Mouse (Mus musculus) cerebellum, postnatal 25 days (tissue): ENCODE measurements around the gene Adh4.
"Not testable (repeated sequence)": the region's sequence is repeated elsewhere in the genome, so short reads cannot be mapped to it uniquely, and the experiment has no call there.

Source experiments
- DNase-seq, 2 experiments: peaks; one replicate each; pipeline ENCODE4 v3.0.0; 2021; ENCODE audit warnings: mixed read lengths in 2 of 2

The Adh4 gene

DNA sequence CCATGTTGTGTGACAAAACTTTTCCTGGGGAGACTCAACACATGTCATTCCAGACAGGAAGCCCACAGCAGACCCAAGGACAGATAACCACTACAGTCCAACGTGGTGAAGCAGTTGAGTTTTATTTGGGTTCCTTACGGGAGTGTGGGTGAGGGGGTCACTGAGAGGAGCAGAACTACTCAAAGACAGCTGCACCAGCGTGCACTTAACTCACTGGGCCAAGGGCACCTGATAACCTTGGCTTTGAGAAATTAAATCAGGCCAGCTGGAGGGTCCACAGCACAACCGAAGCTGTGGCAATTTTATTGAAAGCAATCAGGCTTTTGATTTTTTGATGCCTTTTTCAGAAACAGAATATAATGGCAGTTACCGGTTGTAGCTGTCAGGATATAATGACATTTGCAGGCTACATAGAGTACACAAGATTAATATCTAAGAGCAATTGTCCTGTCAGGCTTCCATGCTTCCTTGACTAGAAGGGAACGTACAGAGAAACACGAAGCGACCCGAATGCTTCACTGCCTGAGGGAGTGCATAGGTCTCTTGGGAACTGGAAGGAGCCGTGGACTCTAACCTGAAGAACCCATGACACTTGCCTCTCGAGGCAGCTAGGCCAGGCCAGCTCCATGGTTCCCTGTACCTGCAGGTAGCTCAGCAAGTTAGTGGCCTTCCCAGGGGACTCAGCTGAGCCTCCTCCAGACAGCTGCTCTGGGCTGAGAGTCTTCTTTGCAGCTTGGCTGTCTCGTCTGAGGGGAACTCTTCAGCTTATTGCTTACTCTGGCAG lies 33.0 kb downstream of the Adh4 start:
- no peak for DNase-seq

DNA sequence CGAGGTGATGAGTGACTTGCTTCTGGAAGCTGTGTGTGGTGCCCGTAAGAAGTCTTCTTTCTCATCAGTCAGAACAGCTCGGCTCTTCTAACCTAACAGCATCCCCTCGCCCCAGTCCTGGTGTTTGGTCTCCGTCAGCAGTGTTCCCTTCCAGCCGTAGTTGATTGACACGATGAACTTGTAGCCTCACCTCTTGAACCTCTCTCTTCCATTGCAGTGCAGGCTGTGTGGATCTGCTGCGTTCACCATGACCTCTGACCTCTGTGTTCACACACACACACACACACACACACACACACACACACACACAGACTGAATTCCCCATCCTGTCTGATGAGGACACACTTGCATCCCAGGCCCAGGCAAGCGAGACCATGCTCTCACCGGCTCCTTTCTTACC lies 36.9 kb downstream of the Adh4 start:
- no peak for DNase-seq

DNA sequence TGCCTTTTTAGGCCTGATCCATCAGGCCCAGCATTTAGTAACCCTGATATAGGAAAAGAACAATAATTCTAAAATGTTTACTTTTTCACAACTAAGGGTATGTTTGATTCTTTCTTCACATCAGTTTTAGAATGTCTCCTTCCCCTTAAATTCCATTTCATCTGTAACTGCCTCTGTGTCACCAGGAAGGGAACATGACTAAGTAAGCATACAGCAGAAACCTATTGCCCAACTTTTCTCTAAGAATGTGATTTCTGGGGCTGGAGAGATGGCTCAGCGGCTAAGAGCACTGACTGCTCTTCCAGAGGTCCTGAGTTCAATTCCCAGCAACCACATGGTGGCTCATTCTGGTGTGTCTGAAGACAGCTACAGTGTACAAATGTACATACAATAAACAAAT lies 39.0 kb downstream of the Adh4 start:
- no peak for DNase-seq

DNA sequence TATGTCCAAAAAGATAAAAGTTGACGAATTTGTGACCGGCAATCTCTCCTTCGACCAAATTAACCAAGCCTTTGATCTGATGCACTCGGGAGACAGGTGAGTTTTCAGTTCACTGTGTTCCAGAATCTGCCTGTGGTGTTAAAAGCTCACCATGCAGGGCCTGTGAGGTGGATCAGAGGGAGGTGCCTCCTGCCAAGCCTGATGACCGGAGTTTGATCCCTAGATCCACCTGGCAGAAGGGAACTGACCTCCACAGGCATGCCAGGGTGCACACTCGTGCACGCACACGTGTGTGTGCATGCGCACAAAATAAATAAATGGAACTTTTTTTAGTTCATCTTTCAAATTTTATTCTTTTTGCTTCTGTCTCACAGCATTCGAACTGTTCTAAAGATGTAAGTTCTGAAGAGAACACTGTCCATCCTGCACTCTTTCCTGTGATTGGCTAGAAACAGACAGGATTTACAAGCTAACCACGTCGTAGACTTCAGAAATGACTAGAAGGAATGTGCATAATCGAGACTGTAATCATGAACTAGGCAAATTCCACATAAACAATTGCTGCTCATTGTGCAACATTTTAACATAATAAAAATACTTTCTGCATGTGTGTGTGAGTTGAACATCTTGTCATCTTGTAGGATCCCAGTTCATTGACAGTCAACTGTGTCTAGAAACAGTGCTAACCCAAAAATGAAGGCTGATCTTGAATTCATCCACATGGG lies 39.6 kb downstream of the Adh4 start:
- DNase-seq: no peak

DNA sequence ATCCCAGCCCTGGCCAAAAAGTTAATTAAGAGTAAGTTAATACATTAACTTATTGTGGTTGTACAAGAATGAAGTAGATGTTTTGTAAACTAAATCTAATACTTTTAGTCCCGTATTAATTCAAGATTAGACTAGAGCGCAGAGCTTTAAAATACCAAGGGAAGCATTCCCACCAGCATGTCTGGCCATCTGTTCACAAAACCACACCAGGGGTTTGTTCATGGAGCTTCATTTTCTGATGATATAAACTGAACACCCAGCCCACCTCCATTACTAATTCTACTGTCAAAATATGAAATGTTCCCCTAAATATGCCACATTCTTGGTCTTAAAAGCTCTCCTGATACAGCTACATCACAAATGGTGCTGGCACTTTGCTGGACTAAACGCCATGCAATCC lies 43.2 kb downstream of the Adh4 start:
- no peak for DNase-seq

DNA sequence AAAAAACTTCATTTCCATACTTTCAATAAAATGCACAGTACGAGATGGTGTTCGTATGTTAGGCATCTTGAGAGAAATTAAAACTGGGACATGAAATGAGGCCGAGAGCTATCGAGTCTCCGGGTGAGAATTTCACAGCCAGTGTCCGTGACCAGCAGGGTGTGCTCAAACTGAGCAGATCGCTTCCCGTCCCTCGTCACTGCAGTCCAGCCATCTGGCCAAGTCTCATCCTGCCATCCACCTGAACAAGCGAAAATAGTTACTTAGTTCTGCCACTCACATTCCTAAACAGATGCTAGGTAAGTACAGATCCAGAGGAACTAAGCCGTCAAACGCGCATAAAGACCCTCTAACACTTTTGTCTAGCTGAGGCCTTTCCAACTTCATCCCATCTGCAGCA lies 45.0 kb downstream of the Adh4 start:
- peak; percentile 78 to 85 for DNase-seq

DNA sequence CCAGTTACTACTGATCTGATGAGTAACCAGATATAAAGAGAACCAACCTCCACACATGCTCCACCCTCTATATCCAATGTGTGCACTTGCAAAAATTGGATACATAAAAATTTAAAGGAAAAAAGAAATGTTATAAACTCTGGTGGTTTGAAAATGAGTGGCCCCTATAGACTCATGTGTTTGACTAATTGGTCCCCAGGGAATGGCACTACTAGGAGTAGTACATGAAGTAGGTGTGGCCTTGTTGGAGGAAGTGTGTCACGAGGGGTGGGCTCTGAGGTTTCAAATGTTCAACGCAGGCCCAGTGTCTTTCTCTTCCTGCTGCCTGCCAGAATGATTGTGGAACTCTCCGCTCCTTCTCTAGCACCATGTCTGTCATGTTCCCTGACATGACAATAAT lies 46.6 kb downstream of the Adh4 start:
- no peak for DNase-seq

DNA sequence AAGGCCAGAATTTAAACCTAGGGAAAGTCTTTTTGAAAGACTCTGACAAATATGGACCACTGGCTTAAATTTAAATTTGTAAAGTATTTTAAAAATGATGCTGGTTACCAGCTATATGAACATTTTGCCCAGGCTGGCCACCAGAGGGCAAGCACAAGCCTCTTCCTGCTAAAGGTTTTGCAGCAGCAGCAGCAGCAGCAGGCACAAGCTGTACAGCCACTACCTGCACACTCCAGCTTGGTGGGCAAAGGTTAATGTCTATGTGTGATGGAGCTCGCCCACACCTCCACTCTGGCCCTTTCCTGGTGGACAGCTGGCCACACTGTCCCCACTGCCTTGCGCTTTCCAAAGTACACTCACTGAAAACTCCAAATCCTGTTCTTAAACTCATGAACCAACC lies 47.9 kb downstream of the Adh4 start:
- peak in 1 of 2 experiments; percentile 41 for DNase-seq

DNA sequence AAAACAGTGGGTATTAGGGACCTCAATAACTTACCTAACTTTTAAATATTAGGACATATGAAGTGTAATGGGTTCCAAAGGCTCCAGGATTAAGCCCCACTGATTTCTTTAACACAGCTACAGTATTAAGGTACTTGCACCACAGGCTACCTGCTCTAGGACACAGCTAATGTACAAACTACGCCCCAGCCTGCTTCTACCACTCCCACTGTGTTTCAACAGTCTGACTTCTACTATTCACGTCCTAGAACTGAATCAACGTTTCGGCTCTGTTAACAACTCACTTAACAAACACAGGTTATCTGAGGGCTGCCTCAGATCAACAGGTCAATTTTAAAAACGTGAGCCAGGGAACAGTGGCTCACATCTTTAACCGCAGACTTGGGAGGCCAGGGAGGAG lies 48.5 kb downstream of the Adh4 start:
- no peak for DNase-seq

DNA sequence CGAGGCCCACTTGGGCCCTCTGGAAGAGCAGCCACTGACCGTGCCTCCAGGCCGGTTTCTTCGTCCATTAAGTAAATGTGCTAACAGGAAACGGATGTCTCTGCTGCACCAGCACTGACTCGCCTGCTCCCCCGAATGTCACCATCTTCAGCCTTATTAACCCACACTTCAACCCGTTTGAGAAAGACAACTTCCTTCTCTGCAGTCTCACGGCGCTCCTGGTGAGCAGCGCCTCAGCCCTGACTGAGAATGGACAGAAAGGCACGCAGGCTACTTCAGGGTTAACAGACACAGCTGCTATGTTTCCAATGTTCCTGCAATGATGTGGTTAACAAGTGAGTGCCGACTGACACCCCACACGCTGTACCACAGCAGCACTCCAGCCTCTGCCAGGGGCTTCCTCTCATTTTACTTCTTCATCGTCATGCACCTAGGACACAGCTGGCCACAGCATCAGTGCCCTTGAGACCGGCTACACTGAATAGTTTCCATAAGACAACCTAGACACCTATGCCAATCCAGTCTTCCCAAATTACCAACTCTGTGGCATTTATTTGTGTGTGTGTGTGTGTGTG lies 49.4 kb downstream of the Adh4 start:
- DNase-seq: no peak

DNA sequence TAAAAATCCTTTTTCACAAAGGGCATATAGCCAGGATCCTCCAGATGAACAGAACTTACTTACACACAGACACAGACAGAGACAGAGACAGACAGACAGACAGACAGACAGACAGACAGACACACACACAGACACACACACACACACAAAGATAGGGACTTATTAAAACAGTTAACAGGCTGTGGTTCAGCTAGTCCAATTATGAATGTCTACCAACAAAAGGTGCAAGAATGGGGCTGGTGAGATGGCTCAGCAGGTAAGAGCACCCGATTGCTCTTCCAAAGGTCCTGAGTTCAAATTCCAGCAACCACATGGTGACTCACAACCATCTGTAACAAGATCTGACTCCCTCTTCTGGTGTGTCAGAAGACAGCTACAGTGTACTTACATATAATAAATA lies 51.4 kb downstream of the Adh4 start:
- DNase-seq: not testable (repeated sequence)

DNA sequence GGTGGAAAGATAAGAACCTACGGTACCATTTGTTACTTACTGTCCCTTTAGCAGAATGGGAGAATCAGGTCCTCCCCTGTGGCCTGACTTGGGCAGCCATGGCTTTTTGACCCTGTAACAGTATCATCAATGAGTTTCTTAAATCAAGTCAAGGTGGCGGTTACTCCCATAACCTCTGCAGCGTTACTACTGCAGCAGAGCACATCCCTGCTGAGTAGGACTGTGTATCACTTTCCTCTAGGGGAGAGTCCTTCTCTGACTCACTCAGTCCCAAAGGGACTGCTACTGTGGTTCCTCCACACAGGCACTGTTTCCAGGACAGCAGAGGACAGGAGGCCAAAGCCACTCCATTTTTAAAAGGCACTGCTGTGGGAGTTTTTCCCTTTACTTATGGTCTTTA lies 55.8 kb downstream of the Adh4 start:
- DNase-seq: no peak

DNA sequence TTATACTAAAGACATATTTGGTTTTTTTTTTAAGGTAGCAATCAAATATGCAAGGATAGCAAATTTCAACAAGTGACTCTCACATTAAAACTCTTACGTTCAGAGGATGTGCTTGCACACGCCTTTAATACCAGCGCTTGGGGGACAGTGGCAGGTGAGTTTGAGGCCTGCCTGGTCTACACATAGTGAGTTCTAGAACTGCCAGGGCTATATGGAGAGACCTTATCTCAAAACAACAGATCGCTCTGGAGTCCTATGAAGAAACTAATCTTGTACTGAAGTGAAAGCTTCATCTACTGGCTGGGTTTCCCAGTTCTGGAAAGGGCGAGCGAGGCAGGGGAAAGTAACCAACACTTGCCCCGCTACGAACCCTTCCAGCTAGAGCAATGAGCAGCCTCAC lies 64.2 kb downstream of the Adh4 start:
- no peak for DNase-seq
